Mouse (Mus musculus) kidney, postnatal 25 days (tissue): ENCODE measurements around the gene Mlh1.
A peak's percentile ranks its signal among the peaks of the same experiment; 100 is the strongest.

Experiments used
- DNase-seq, 2 experiments: peaks; one replicate each; pipeline ENCODE4 v3.0.0; 2021; ENCODE audit warnings: mixed read lengths in 2 of 2

Gene Mlh1

GRCm38 (mm10) chr9:111285061-111285460 is 13.5 kb upstream of the Mlh1 start:
- no peak for DNase-seq

- DNase-seq: no peak
Measured at GRCm38 (mm10) chr9:111275156-111275555, 3.6 kb upstream of the Mlh1 start.

GRCm38 (mm10) chr9:111273958-111274357 is 2.4 kb upstream of the Mlh1 start:
- no peak for DNase-seq

GRCm38 (mm10) chr9:111272996-111273785 is 1.6 kb upstream of the Mlh1 start:
- no peak for DNase-seq

GRCm38 (mm10) chr9:111272356-111272755 is 765 bp upstream of the Mlh1 start:
- peak; percentile 20 to 52 for DNase-seq

- DNase-seq: no peak
Measured at GRCm38 (mm10) chr9:111271056-111271433, 546 bp downstream of the Mlh1 start.

GRCm38 (mm10) chr9:111270606-111271005 is 985 bp downstream of the Mlh1 start:
- no peak for DNase-seq

GRCm38 (mm10) chr9:111267998-111268397 is 3.6 kb downstream of the Mlh1 start:
- no peak for DNase-seq

- DNase-seq: no peak
Measured at GRCm38 (mm10) chr9:111261356-111261755, 10.2 kb downstream of the Mlh1 start.

GRCm38 (mm10) chr9:111260360-111260985 is 11.1 kb downstream of the Mlh1 start:
- DNase-seq: no peak

GRCm38 (mm10) chr9:111252161-111252869 is 19.3 kb downstream of the Mlh1 start:
- DNase-seq: no peak

GRCm38 (mm10) chr9:111247682-111248246 is 23.8 kb downstream of the Mlh1 start:
- peak in 1 of 2 experiments; percentile 10 for DNase-seq

- DNase-seq: no peak
Measured at GRCm38 (mm10) chr9:111245546-111245945, 26.0 kb downstream of the Mlh1 start.

- DNase-seq: no peak
Measured at GRCm38 (mm10) chr9:111243384-111243783, 28.2 kb downstream of the Mlh1 start.

GRCm38 (mm10) chr9:111239821-111240220 is 31.8 kb downstream of the Mlh1 start:
- DNase-seq: no peak

- no peak for DNase-seq
Measured at GRCm38 (mm10) chr9:111237726-111238125, 33.9 kb downstream of the Mlh1 start.

GRCm38 (mm10) chr9:111234701-111235100 is 36.9 kb downstream of the Mlh1 start:
- DNase-seq: no peak

GRCm38 (mm10) chr9:111228446-111228845 is 43.1 kb downstream of the Mlh1 start:
- no peak for DNase-seq

GRCm38 (mm10) chr9:111223406-111223805 is 48.2 kb downstream of the Mlh1 start:
- DNase-seq: no peak

- no peak for DNase-seq
Measured at GRCm38 (mm10) chr9:111221580-111221979, 50.0 kb downstream of the Mlh1 start.

- DNase-seq: no peak
Measured at GRCm38 (mm10) chr9:111220551-111221080, 51.0 kb downstream of the Mlh1 start.

GRCm38 (mm10) chr9:111216424-111216823 is 55.2 kb downstream of the Mlh1 start:
- DNase-seq: no peak

- peak; percentile 35 to 67 for DNase-seq
Measured at GRCm38 (mm10) chr9:111213501-111213900, 58.1 kb downstream of the Mlh1 start.
